Mouse (Mus musculus) mouse embryonic stem cell (cell line): ENCODE data around the gene Ogg1.
"Not testable (repeated sequence)": the region's sequence is repeated elsewhere in the genome, so short reads cannot be mapped to it uniquely, and the experiment has no call there.

Experiments
- in situ Hi-C, 2 experiments: fragments of 300-500 bp; cut with MboI; formaldehyde crosslinking; loops; 1 replicate in 1 of 2; 3 replicates in 1 of 2; pipeline ENCODE4 v1.14.3; 2019 to 2020; ENCODE audit warnings: low sequenced_read_pairs in 2 of 2, low pct_unique_long_range_greater_than_20kb in 1 of 2, mixed read lengths in 1 of 2; ENCODE audit not compliant: unreplicated experiment in 1 of 2

Gene Ogg1

DNA sequence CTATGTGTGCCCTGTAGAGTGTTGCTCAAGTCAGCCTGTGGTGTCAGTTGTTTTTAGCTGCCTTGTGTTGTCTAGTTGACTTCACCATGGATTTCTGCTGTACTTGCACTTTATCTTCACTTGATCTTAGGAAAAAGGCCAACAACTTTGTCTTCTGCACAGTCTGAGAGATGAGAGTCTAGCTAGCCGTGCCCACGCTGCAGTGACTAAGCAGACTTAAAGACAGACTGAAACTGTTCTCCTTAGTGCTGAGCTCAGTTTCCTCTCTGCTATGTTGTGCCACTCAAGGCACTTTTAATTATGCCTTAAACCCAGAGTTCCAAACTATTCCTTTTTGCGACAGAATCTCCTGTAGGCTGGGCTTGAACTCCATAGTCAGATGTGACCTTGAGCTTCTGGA, 10.8 kb upstream of the Ogg1 start:
- in situ Hi-C loops: no loop called here

GRCm38 (mm10) chr6:113329396-113329795, 2.6 kb downstream of the Ogg1 start:
- in situ Hi-C loops: no loop called here

DNA sequence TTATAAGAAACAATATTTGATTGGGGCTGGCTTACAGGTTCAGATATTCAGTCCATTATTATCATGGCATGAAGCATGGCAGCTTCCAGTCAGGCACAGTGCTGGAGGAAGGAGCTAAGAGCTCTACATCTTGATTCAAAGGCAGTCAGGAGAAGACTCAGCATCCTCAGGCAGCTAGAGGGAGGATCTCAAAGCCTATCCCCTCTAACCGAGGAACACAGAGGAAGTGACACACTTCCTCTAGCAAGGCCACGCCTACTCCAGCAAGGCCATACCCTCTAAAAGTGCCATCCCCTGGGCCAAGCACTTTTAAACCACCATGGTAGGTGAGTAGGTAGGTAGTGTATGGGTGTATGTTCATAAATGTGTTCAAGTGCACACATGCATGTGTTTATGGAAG, 3.8 kb downstream of the Ogg1 start:
- in situ Hi-C loops: no loop called here

GRCm38 (mm10) chr6:113331721-113332120, 4.9 kb downstream of the Ogg1 start:
- in situ Hi-C loops: no loop called here

GRCm38 (mm10) chr6:113332734-113333133, 6.0 kb downstream of the Ogg1 start:
- in situ Hi-C loops: not testable (repeated sequence)

DNA sequence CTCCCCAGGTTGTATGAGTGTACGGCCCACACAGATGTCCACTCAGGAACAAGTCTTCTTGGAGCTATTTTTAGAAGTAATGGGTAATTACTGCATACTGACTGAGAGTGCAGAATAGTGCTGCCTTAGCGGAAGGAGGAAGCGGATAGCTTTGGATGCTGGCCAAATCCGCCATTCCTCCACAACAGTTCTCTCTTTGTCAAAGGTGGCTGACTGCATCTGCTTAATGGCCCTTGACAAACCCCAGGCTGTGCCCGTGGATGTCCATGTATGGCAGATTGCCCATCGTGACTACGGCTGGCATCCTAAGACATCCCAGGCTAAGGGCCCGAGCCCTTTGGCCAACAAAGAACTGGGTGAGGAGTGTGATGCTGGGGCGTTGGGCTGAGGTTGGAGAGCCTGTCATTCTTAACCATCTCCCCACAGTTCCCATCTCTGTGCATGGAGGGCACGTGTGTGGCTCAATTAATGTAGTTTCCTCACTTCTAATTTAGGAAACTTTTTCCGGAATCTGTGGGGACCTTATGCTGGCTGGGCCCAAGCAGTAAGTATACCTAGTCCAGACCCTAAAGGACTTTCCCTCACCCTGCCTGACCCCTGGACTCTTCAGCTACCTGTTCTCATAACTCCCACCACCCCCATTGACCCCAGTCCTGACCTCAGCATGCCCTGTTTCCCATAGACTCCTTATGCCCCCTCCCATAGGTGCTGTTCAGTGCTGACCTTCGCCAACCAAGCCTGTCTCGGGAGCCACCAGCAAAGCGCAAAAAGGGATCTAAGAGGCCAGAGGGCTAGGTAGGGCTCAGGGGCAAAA, 6.6 kb downstream of the Ogg1 start:
- in situ Hi-C loops: no loop called here

DNA sequence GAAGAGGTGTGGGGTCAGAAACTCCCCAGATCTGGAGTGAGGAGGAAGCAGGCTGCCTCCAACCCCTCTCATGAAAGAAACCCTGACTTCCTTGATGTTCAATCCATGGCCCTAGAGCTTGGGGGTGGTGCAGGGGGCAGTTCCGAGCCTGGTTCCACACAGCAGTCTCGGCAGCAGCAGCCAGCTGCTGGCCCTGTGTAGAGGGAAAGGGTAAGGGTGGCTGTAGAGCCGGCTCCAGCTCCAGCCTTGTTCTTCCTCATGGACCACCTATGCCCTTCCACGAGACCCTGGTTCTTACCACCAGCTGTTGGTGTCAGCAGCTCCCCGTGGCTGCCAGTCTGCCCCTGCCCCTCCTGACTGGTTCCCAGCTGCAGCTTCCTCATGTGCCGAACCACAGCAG, 7.4 kb downstream of the Ogg1 start:
- in situ Hi-C loops: no loop called here

DNA sequence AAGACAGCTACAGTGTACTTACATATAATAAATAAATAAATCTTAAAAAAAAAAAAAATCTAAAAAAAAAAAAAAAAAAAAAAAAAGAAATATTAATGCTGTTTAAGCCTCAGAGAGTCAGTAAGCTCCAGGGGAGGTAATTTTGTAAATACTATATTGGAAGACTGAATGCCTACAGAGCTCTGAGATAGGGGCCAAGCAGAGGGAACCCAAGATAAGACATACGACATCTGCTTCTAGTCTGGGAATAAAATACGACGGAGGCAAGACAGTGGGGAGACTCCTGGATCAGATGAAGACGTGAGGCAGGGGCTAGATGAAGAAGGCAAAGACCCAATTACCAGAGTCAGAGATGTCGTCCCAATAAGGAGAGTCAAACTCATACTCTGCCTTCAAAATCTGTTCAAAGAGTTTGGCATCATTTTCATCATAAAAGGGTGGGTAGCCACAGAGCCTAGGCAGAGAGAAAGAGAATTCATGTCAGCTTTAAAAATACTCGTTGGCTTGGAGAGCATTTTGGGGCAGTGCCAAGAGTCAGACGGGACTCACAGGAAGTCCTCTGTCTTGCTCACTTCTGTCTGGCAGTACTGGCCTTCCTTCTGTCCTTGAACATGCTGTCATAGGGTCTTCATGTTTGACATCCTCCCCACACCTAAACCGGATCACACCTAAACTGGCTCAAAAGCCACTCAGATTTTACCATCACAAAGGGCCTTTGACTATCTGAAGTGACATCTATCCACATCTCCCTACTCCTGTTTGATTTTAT, 10.3 kb downstream of the Ogg1 start:
- in situ Hi-C loops: no loop called here

DNA sequence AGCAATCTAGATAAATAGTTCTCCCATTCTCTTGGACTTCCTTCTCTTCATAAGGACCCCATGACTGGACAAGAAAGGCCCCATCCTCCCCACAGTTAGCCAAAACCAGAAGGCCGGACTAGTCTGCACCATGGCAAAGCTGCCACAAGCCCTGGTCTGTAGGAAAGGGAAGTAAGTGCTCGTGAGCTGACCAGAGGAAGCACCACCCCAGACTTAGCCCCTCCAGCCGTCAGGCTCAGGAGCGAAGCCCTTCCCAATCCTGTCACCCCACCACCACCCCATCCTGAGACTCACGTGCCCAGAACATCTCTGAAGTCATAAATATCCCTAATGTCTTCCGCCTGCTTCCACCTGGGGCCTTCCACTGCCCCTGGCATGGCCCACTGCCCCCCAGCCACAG, 14.8 kb downstream of the Ogg1 start:
- in situ Hi-C loops: no loop called here

DNA sequence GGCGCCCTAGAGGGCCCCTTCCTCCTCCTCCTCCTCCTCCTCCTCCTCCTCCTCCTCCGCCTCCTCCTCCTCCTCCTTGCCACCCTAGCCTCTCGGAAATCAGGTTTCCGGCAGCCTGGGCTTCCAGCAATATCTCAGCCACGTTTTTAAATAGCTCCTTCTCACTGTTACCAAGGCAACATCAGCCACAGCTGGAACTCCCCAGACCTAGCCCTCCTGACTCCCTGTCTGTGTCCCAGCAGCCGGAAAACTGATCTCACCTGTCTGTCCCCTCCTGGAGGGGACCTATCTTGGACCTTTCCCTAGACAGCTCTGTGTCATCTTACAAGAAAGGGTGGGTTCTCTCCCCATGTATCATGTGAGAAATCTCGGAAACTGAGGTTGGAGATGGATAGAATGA, 15.5 kb downstream of the Ogg1 start:
- in situ Hi-C loops: no loop called here

DNA sequence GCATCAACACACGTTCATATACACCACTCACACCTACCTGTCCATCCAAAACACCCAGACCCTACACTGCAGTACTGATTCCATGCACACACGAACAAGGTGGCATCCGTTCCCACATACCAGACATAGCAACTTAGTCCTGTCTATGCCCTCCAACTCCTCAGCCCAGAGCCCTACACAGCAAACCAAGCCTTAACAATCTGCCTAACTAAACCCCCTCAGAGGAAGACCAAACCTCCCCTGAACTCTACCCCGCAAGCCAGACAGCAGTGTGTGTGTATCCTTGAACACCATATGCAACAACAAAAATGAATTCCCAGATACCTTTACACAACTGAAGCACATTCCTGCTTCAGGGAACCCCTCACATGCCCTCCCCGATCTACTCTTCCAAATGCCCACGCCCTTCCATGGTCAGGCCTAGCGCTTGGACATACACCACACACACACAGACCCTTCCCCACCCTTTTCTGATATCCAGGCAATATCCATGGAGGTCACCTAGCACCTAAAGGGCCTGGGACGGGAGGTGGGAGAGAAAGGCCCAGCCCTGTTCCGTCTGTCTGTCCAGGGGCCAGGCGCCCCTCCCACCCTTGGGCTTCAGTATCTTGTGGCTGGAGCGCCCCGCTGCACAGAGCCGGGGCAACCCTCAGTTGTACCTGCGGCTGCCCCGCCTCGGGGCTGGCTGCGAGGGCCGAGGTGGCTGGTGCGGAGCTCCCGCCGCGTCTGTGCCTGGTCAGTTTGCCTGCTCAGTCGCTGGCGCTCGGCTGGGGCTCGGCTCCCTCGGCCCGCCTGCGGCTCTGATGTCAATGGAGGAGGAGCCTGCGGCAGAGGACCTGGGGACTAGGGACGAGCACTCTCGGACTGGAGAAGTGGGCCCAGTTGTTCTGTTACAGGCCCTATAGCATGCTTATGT, 16.7 kb downstream of the Ogg1 start, which contains the start of gene Camk1:
Gene Camk1 (minus strand): TSS at position 808 of the 916 bp plus-strand sequence.
- in situ Hi-C loops: no loop called here

DNA sequence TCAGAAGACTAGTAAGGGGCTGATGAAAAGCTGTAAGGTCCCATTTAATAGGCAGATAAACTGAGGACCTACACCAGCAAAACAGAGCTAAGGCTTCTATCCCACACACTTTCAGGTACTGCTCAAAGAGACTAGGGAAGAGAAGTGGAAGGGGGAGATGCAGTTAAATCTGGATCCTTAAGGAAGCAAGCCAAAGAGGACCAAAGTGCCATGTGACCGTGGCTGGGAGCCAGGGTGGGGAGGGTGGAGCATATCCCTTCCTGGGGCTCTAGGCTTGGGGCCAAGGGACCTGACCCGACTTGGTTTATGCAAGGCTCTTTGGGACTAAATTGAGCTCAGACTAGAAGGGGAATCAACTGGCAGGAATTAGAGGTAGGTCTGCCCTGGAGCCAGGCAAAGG, 17.5 kb downstream of the Ogg1 start:
- in situ Hi-C loops: no loop called here

- in situ Hi-C loops: no loop called here
Measured at GRCm38 (mm10) chr6:113346897-113347296, 20.1 kb downstream of the Ogg1 start.

GRCm38 (mm10) chr6:113350538-113350937, 23.8 kb downstream of the Ogg1 start:
- in situ Hi-C loops: no loop called here

- in situ Hi-C loops: no loop called here
Measured at GRCm38 (mm10) chr6:113351161-113351560, 24.4 kb downstream of the Ogg1 start.

DNA sequence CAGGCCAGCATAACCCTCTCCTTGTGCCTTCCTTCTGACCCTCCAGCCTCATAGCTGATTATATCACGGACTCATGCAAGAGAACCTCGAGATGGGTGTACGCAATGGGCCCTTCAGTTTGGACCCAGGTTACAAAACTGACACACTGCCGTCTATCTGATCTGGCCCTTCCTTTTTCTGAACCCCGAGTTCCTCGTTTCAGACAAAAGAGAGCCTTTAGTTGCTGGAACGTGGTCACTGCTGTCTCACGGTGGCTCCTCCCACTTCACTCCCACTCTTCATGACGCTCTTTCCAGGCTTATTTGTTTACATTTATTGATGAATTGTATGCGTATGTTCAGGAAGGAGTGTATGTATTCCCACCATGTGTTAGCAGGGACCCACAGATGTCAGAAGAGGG, 24.9 kb downstream of the Ogg1 start:
- in situ Hi-C loops: no loop called here

GRCm38 (mm10) chr6:113352820-113353219, 26.0 kb downstream of the Ogg1 start:
- in situ Hi-C loops: no loop called here

DNA sequence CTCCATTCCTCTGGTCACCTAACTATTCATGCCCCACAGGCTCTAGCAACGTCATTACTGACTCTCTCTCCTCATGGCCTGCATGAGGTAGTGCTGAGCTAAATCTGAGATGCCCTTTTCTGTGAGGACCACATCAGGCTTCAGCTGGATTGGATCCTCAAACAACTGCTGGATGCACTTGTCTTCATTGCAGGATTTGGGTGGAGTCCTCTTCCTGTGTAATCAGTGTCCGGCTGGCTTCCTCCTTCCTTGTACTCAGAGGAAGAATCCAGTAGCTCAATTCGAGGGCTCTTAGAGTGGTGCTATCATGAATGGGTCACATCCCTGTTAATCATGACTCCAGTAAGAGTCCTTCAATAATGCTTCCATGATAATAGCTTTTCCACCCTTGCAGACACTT, 26.9 kb downstream of the Ogg1 start:
- in situ Hi-C loops: no loop called here

DNA sequence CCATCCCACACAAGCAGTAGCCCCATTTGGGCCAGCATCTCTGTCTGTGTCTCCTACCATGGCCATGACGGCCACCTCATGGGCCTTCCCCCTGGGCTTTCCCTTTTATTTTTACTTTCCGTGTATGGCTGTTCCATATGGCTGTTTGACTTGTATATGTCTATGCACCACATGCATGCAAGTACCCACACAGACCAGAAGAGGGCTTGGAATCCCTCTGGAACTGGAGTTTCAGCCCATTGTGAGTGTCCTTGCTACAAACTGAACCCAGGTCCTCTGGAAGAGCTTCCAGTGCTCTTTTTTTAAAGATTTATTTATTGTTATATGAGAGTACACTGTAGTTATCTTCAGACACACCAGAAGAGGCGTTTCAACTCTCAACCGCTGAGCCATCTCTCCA, 34.7 kb downstream of the Ogg1 start:
- in situ Hi-C loops: no loop called here
